Mouse (Mus musculus) right cerebral cortex, adult 2 months (tissue): ENCODE results near the gene Pln.

ENCODE experiments used
- DNase-seq, 2 experiments: peaks; one replicate each; pipeline ENCODE4 v3.0.0; 2021 to 2022; ENCODE audit warnings: low spot score in 2 of 2

The Pln gene

DNA sequence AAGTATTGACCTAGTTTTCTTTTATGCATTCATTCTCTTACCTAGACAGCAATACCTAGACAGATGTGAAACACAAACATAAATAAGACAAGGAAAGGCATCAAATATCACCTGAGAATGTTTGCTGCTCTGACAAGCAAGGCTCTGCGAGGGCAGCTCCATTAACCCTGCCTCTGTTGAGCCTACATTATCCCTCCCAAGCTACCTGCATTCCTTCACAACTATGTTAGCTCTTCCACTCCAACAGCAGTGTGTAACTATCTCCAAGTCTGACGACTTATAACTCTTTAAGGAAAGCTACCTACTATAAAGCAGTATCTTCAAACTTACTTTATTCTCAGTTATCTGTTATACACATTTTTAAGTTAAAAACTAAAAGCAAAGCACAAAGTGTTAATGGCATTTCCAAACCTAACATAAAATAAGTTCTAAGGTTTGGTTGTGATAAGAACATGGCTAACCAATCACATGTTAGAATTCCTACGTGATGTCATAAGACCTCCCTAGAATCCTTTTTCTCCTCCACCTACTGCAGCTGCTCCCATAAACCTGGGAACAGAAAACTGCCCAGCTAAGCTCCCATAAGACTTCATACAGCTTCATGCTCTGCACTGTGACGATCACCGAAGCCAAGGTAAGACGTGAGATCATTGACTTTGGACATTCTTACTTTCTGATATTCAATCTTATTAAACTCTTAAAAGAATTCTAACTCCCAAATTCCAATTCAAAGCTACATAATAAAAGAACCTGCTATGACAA lies at the start of gene Pln:
Gene Pln, plus strand, starts transcription at position 506 of the 762 bp plus-strand sequence.
- no peak for DNase-seq

DNA sequence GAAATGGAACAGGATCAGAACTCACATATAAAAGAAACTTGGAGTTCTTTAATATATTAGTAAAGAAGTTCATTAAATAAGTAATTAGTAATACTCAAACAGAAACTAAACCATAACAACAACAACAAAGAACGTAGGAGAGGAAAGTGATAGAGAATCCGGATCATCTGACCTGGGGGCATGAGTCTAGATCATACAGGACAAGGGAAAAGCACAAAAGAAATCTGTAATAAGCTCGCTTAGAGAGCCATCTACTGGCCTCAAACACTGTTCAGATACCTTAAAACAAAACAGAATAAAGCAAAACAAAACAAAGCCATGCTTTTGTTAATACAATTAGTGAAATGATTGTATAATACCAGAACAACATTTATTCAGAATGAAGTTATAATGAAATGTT lies 31.6 kb upstream of the Pln start:
- no peak for DNase-seq

DNA sequence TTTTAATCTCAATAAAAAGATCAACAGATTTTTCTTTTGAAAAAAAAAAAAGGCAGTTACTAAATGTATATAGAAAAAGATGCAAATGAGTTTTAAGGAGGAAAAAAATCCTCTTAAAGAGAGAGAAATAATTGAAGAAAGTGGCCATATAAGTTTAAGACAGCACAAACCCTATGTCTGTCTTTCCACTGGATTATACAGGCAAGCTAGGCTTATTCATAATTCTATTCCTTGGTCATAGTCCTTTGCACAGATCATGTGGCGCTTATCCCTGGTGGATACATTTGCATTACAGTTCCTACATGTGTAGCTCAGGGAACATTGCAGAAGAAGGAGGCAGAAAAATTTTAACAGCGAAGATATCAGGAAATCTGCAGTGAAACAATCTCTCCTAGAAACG lies 30.8 kb upstream of the Pln start:
- DNase-seq: no peak

DNA sequence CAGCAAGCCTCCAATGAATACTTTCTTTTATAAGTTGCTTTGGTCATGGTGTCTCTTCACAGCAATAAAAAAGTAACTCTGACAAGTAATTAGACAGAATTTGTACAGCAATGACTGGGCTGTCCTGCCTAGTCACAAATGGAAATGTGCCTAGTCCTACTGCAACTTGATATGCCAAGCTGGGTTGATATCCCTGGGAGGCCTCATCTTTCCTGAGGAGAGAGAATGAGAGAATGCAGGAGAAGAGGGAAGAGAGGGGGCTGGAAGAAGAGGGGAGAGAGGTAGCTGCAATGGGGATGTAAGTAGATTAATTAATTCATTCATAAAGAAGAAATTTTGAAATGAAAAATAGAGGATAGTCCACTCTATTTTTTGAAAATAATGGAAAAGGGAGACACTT lies 14.1 kb upstream of the Pln start:
- DNase-seq: no peak

DNA sequence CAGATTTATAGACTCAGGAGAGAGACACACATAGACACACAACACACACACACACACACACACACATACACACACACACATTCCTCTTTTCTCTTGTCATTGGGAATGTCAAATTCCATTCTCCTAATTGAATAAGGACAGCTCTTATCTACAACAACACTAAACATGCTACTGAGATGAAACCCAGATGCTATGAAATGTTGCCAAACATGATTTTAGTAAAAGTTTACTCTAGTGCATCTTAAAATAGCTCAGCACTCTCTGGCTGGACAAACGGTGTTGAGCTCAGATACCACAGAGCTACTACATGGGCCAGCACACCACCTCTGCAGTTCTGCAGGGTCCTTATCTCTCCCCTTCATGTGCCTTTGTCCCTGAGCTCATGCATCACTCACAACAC lies 12.8 kb upstream of the Pln start:
- DNase-seq: no peak

DNA sequence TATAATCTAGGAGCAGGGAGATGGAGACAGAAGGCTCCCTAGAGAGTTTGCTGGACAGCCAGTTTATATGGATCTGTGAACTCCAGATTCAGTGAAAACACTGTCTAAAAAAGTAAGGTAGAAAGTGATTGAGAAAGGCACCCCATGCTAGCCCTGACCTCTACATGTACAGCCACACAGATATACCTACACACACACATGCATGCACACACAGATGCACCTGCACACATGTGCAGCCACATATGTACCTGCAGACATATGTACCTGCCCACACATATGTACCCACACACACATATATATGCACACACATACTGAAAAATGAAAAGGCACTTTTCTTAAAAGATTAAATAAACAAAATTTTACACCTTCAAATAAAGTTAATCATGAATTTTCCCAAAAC lies 11.1 kb upstream of the Pln start:
- no peak for DNase-seq

DNA sequence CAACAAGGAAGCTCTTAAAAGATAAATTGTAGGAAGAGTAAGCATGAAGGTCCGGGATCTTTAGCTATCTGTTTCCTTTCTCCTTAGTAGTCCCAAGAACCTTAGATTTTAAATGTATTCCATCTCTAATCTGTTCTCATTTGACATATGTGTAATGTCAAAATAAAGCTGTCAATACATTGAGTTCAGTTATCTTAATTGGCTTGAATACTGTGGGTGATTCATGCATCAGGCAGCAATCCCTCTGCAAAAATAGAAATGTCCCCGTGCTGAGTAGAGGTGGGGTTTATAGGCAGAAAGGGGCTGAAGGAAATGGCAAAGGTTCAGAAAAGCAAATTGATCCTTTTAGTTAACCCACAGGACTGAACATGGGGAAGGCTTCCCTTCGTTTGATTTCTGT lies 8.2 kb upstream of the Pln start:
- no peak for DNase-seq

DNA sequence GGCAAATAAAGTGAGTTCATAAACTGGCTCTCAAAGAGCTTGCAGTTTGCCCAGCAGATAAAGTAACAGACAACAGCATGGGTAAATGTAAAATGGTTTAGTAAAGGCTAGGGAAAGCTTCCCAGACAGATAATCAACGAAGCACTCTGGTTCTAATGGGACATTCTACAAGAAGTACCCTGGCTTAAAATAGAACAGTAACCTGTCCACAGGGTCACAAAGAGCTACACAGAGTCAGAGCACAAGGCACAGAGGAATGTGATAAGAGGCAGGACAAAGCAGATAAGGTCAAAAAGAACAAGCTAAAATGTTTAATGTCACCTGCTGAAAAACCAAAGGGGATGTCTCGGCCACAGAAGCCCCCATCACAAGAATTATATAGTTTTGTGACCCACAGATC lies 4.7 kb upstream of the Pln start:
- no peak for DNase-seq

DNA sequence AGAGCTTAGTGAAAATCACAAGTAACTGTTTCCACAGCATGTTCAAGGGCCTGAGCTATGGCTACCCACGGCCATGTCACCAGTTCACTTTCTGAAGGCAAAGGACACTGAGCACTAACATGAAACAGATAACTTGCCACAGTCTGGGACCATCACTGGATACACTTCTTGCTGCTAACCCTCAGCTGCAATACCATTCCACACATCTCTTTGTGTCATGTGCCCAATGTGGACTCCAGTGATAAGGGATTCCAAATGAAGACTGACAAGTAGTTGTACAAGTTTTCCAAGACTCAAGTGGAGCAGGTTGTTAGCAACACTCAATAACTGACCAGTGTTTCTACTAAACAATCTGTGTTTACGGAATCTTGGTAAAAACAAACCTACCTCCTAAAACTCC lies 2.2 kb upstream of the Pln start:
- no peak for DNase-seq

DNA sequence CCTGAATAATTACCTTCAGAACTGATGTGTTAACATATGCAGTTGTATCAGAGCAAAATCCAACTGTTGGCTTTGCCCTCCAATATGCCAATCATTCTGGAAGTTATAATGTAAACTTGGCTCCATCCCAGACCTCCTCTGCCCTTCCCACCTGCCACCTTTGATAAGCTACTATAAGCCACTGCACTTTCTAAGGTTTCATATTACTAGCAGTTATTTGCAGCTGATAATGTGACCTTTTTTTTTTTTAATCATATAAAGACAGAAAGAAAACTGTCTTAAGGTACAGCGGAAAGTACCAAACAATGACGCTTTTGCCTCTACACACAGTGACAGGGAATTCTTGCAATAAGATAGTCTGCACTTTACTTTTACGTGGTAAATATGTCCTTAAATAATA lies 1.5 kb upstream of the Pln start:
- DNase-seq: no peak

DNA sequence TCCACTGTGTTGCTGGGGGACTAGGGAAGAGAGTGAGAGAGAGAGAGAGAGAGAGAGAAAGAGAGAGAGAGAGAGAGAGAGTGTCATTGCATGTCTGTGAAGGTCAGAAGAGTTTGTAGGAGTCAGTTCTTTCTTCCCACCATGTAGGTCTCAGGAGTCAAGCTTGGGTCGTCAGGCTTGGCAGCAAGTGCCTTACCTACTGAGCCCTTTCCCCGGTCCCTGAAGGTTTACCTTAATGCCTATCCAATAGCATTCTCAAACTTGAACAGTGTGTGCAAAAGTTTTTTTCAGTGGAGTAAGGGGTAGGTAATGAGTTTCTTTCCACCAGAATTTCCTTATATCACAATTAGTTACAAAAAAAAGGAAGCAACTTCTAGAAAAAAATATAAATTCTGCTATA lies 1.6 kb downstream of the Pln start:
- no peak for DNase-seq

DNA sequence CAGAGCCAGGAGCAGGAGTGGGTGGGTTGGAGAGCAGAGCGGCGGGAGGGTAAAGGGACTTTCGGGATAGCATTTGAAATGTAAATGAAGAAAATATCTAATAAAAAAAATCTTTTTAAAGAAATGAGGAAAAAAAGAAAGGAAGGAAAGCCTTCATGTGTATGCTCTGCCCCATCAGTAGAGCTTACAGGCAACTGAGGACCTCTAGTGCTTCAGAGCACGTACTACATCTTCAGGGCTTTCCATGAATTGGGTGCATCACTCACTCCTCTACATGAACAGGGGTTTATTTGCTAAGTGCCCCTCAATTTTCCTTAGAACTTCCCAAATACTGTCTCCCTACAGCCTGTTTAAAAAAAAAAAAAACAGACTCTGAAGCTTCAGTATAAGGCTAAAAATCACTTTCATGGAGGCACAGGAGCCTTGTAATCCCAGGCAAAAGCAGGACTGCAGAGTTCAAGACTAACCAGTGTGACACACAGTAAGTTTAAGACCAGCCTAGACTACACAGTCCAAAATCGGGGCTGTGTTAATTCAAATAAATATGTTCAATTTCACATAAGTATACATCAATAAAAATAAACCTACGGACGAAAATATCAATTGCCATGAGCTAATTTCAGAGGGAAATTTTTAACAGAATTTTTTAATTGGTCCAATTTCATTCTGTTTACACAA lies 4.0 kb downstream of the Pln start:
- peak in 1 of 2 experiments; percentile 45 for DNase-seq

DNA sequence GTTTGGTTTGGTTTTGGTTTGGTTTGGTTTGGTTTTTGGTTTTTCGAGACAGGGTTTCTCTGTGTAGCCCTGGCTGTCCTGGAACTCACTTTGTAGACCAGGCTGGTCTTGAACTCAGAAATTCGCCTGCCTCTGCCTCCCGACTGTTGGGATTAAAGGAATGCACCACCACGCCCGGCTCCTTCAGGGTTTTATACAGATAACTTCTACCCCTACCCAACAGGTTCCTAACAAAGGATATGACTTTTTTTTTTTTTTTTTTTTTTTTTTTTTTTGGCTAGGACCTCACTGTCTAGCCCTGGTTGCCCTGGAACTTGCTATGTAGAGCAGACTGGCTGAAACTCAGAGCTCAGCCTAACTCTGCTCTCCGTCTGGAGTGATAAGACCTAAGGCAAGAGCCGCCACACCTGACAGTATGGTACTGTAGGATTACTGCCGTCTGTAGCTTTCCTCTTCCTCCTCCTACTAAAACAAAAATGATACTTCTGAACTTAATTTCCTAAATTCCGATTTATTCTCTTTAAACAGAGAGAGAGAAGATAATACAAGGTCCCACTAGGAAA lies 4.8 kb downstream of the Pln start:
- DNase-seq: no peak

DNA sequence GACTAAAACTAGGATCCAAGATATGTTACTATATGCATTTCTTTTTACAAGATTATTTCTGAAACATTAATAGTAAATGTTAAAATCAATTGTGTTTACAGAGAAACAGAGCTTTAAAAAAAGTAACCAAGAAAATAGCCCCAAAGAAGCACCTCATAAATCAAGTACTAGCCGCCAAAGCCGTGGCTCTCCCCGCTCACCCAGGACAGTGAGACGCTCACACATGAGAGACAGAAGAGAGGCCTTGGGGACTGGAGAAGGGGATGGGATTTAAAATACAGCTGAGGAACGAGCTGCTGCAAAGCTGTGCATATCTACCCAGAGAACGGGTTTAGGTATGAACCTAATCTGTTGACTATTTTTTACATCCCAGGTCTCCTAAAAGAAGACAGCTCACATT lies 5.9 kb downstream of the Pln start:
- no peak for DNase-seq

DNA sequence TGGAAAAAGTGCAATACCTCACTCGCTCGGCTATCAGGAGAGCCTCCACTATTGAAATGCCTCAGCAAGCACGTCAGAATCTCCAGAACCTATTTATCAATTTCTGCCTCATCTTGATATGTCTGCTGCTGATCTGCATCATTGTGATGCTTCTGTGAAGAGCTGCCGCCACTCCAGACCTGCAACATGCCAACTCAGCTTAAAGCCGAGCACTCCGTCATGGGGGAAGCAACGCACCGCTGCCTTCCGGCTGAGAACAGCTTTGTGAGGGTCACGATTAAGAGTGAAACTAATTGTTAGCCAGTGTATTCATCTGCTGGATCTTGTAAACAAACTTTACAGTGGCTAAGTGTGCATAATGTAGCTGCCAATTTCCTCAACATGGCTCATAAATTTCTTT lies 6.4 kb downstream of the Pln start:
- DNase-seq: no peak

DNA sequence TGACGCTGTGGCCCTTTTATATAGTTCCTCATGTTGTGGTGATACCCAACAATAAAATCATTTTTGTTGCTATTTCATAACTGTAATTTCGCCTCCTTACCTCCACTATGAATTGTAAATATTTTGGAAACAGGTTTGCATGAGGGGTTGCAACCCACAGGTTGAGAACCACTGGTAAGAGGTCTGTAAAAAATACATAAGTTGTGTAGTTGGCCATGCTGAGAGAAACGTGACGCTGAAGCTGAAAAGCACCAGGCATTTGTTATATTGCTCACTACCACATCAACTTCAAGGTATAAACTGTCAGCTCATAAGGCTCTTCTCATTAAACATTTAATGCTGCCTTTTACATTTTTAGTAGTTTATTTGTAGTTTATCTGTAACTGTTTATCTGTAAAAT lies 8.0 kb downstream of the Pln start:
- DNase-seq: no peak

DNA sequence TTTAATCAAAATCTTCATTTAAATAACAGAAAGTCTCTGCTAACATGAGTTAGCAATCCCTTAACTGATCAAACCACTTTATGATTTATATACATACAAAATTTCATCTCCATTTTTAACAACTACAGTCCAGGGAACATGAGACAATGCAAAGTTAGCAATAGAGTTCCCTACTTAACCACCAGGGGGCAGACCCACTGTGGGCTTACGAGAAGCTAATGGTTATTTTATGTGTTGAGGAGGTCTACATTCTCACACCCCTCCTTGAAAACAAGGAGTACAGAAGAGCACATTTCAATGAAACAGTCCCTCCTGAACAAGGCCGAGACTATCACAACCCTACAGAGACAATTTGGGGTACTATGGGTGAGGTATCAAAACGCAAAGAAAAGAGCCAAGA lies 9.0 kb downstream of the Pln start:
- DNase-seq: peak; percentile 46 to 59

DNA sequence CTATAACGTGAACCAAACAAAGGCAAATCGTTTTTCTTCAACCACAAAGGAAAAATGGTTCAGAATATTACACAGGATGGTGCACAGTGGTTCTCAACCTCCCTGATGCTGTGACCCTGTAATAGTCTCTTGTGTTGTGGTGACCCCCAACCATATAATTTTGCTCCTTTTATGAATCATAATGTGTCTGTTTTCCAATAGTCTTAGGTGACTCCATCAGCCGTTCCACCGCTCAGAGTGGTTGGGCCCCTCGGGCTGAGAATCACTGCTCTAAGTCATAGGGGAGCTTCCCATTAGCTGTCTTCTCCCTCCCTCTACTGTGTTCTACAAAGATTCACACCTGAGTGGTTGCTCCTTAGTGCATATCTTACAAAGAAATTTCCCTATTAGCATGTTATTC lies 9.4 kb downstream of the Pln start:
- no peak for DNase-seq

DNA sequence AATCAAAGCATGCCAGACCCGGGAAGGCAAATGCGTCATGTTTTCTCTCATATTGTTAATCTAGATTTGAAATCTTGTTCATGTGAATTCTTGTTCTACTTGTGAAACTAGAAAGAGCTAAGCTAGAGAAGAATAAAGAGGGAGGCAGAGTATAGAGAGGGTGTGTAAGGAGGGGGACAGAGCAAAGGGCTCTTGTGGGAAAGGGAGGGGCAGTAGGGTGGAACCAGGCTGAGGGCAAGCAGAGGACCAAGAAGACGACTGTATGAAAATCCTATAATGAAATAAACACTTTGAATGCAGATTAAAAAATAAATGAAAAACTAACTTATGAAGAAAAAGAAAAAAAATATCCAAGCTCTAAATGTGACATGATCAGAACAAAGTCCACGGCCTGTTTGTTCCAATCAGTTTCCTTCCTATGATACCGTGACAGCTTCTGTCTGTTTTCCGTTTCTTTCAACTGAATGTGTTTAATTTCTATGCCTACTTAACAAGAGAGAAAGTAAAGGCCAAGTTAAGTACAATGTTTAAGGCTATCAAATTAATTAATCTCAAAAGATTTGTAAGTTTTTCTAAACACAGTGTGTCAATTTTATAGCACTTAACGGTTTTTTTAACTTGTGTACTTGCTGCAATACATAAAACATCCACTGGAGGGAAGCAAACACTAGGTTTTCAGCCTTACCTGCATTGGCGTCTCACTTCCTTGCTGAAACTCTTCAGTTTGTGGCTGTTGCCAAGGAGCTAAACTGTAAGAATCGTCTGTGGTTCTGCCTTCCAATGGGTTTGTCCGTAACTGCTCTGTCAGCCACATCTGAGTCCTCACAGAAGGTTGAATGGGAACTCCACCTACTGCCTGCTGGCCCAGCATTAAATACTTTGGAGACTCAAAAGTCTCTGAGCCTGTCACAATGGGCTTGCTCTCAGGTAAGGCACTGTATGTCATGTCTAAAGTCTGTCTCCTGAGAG lies 10.6 kb downstream of the Pln start:
- peak; percentile 64 to 78 for DNase-seq

DNA sequence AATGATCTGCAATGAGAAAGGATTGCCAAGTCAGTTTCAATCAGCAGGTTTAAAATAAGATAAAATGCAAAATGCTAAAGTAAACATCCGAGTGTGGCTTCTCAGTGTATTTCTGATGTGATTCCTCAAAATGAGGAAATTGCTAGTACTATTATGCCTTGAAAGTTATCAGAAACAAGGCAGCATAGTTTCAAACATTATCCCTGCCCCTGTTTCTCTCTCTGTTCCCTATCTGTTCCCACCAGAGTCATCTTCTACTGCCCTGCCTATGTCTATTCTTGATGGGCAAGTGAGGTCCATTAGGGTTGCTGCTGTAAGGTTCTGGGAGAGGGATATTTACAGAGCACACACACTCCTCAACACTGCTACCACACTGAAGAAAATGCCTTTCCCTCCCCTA lies 11.8 kb downstream of the Pln start:
- DNase-seq: no peak

DNA sequence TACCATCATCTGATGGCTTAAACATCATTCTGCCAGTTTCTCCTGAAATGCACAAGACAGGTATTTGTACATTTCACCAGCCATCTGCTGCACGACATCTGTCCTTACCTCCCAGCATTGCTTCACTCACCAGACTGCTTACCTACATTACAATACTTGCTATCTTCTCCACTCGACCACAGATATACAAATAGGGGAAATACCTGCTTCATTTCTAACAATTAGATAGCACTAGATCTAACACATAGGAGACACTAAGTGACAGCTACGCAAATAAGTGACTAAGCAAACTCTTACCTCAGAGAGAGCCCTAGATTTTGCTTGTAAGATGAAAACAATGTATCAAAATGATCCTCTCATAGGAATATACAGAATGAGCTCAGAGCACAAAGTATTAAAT lies 16.2 kb downstream of the Pln start:
- no peak for DNase-seq

DNA sequence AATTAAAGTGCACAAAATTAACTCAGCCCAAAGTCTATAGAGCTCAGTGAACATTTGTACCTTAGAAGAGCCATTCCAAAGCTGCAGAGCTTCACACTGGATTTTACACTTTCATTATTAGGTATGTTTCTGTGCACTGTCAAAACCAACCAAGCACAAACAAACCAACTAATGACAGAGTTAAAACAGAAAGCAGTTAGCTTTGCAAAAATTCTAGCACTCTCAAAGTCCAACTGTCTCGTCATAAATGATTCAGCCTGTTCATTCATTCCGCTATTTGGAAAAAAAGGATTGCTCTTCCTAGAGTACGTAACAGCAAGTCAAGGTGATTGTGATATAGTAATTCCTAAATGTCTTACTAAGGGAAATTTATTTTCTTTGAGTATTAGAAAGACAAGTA lies 21.5 kb downstream of the Pln start:
- no peak for DNase-seq
